Mouse (Mus musculus) liver, adult 2 months (tissue): Measurements from ENCODE around the gene Nr1i3. TPM values are rescaled to one million over a fixed set of nuclear protein-coding genes. Genes with fewer than 3 reads are reported as not detected.
A peak's percentile ranks its signal among the peaks of the same experiment; 100 is the strongest.
"Not testable (repeated sequence)": the region's sequence is repeated elsewhere in the genome, so short reads cannot be mapped to it uniquely, and the experiment has no call there.

Source experiments
- DNase-seq: peaks from one replicate; pipeline ENCODE4 v3.0.0-alpha.2; 2011; ENCODE audit warnings: low read depth, low spot score; ENCODE audit errors: extremely low read depth
- H3K27ac ChIP-seq: fragments of 200-500 bp; replicated peaks from 2 replicates; pipeline ENCODE4 v1.5.1; 2012; ENCODE audit warnings: low read depth, mild to moderate bottlenecking, control low read depth, inconsistent platforms, low read length; ENCODE audit not compliant: insufficient read depth
- H3K27me3 ChIP-seq: fragments of 200-500 bp; 2 replicates; pipeline ENCODE4 v1.6.1; 2012; ENCODE audit warnings: mild to moderate bottlenecking, moderate library complexity, low read length, inconsistent platforms; ENCODE audit not compliant: control insufficient read depth, insufficient read depth
- H3K36me3 ChIP-seq: fragments of 200-500 bp; 2 replicates; pipeline ENCODE4 v1.6.1; 2012; ENCODE audit warnings: low read length, inconsistent platforms; ENCODE audit not compliant: control insufficient read depth, insufficient read depth
- H3K4me1 ChIP-seq: fragments of 200-500 bp; 2 replicates; pipeline ENCODE4 v1.6.1; 2011; ENCODE audit warnings: low read length; ENCODE audit not compliant: control insufficient read depth, insufficient read depth
- H3K4me3 ChIP-seq: fragments of 200-500 bp; 2 replicates; pipeline ENCODE4 v1.5.1; 2011; ENCODE audit warnings: low read depth, mild to moderate bottlenecking, control low read depth, low read length, moderate library complexity; ENCODE audit not compliant: insufficient read depth
- H3K79me2 ChIP-seq: fragments of 200-500 bp; 2 replicates; pipeline ENCODE4 v1.6.1; 2012; ENCODE audit warnings: inconsistent platforms, mild to moderate bottlenecking, low read length, moderate library complexity; ENCODE audit not compliant: control insufficient read depth, insufficient read depth
- H3K9ac ChIP-seq: fragments of 200-500 bp; 2 replicates; pipeline ENCODE4 v1.6.1; 2012; ENCODE audit warnings: low read depth, mild to moderate bottlenecking, control low read depth, inconsistent platforms, low read length
- CTCF ChIP-seq: fragments of 200-500 bp; IDR thresholded peaks from 2 replicates; pipeline ENCODE4 v1.5.1; 2011; ENCODE audit warnings: low read depth, low read length, control low read depth
- POLR2A ChIP-seq: fragments of 200-500 bp; IDR thresholded peaks from 2 replicates; pipeline ENCODE4 v1.6.1; 2011; ENCODE audit warnings: low read length, control low read depth; ENCODE audit not compliant: insufficient read depth; ENCODE audit errors: extremely low read depth
- WGBS: fragments of 180-500 bp; shearing (Covaris S2); methylation state at CpG from one replicate; pipeline ENCODE4 v1.1.7; 2018; 5-methylcytosine and 5-hydroxymethylcytosine counted together
- polyA plus RNA-seq: library from polyadenylated mRNA; depleted of rRNA; stranded (reverse); fragments of >200 nt; gene quantifications from 2 replicates; pipeline ENCODE4 v1.2.3, GENCODE M21; 2012
- total RNA-seq: library from RNA; depleted of rRNA; stranded (reverse); fragments of >200 nt; gene quantifications from 2 replicates; pipeline ENCODE4 v1.2.3, GENCODE M21; 2014

The Nr1i3 gene
- total and polyA plus RNA-seq, 2 experiments: 229 to 264 TPM

- Histone ChIP-seq H3K4me3 (no peak overlapping the region), H3K9ac (no peak overlapping the region; the same call in 1 of the 2 replicates), H3K36me3 (peaks cover 34% of the 10 kb centered on the region), H3K27ac (peak overlapping the region; percentile 27; the same call in 1 of the 2 replicates), H3K79me2 (no peaks in the 10 kb centered on the region), H3K27me3 (no peaks in the 10 kb centered on the region), H3K4me1 (peaks cover 22% of the 10 kb centered on the region)
- no peak for DNase-seq
- WGBS: 95% methylated on average over 4 of the region's 4 CpGs
- TF ChIP-seq POLR2A (no peak), CTCF (no peak)
These were observed 20.8 kb downstream of the Nr1i3 start for GRCm38 (mm10) chr1:171234538-171234937.

- TF ChIP-seq CTCF (no peak), POLR2A (no peak)
- H3K4me1 ChIP-seq: peaks cover 17% of the 10 kb centered on the region
- no peaks in the 10 kb centered on the region for H3K27me3 ChIP-seq
- H3K79me2 ChIP-seq: no peaks in the 10 kb centered on the region; the same call in 1 of the 2 replicates
- 85% methylated on average over 4 of the region's 4 CpGs for WGBS
- H3K4me3 ChIP-seq: no peak overlapping the region
- peaks cover 39% of the 10 kb centered on the region for H3K36me3 ChIP-seq
- H3K27ac ChIP-seq: no peak overlapping the region
- no peak overlapping the region for H3K9ac ChIP-seq
- DNase-seq: no peak
These were observed 22.0 kb downstream of the Nr1i3 start for GRCm38 (mm10) chr1:171235791-171236190.

GRCm38 (mm10) chr1:171237438-171237837 lies 23.7 kb downstream of the Nr1i3 start:
- H3K9ac ChIP-seq: no peak overlapping the region
- no peak for DNase-seq
- TF ChIP-seq POLR2A (no peak), CTCF (no peak)
- H3K4me3 ChIP-seq: no peak overlapping the region
- no peak overlapping the region for H3K27ac ChIP-seq
- H3K79me2 ChIP-seq: no peaks in the 10 kb centered on the region; the same call in 1 of the 2 replicates
- H3K4me1 ChIP-seq: peaks cover 13% of the 10 kb centered on the region
- no peaks in the 10 kb centered on the region for H3K27me3 ChIP-seq
- peaks cover 48% of the 10 kb centered on the region for H3K36me3 ChIP-seq
- 48% methylated on average over 6 of the region's 6 CpGs for WGBS

GRCm38 (mm10) chr1:171238463-171238862 lies 24.7 kb downstream of the Nr1i3 start:
- Histone ChIP-seq H3K9ac (no peak overlapping the region), H3K27ac (no peak overlapping the region), H3K4me3 (no peak overlapping the region), H3K27me3 (no peaks in the 10 kb centered on the region), H3K4me1 (peaks cover 8% of the 10 kb centered on the region; the same call in 1 of the 2 replicates), H3K36me3 (peaks cover 50% of the 10 kb centered on the region), H3K79me2 (no peaks in the 10 kb centered on the region; the same call in 1 of the 2 replicates)
- WGBS: 56% methylated on average over 14 of the region's 14 CpGs
- TF ChIP-seq POLR2A (no peak), CTCF (peak; percentile 94)
- DNase-seq: peak; percentile 54

- WGBS: 56% methylated on average over 15 of the region's 15 CpGs
- Histone ChIP-seq H3K27ac (no peak overlapping the region; the same call in 1 of the 2 replicates), H3K4me3 (no peak overlapping the region), H3K9ac (no peak overlapping the region), H3K36me3 (peaks cover 54% of the 10 kb centered on the region), H3K79me2 (no peaks in the 10 kb centered on the region; the same call in 1 of the 2 replicates), H3K27me3 (no peaks in the 10 kb centered on the region), H3K4me1 (peaks cover 4% of the 10 kb centered on the region; the same call in 1 of the 2 replicates)
- TF ChIP-seq POLR2A (no peak), CTCF (no peak)
- DNase-seq: peak; percentile 65
These were observed 26.4 kb downstream of the Nr1i3 start for GRCm38 (mm10) chr1:171239992-171240744.

- no peak for DNase-seq
- whole genome bisulfite sequencing: 75% methylated on average over 10 of the region's 10 CpGs
- no peak overlapping the region for H3K9ac ChIP-seq
- H3K27ac ChIP-seq: no peak overlapping the region
- peaks cover 47% of the 10 kb centered on the region for H3K36me3 ChIP-seq
- TF ChIP-seq POLR2A: no peak
- no peak for TF ChIP-seq CTCF
- H3K4me3 ChIP-seq: no peak overlapping the region
- no peaks in the 10 kb centered on the region for H3K27me3 ChIP-seq
- peaks cover 4% of the 10 kb centered on the region for H3K4me1 ChIP-seq
- no peaks in the 10 kb centered on the region; the same call in 1 of the 2 replicates for H3K79me2 ChIP-seq
These were observed 27.1 kb downstream of the Nr1i3 start for GRCm38 (mm10) chr1:171240911-171241310.

- whole genome bisulfite sequencing: 65% methylated on average over 12 of the region's 12 CpGs
- not testable (repeated sequence) for H3K27me3 ChIP-seq, H3K4me1 ChIP-seq, H3K9ac ChIP-seq, H3K79me2 ChIP-seq, H3K4me3 ChIP-seq
- peaks cover 38% of the 10 kb centered on the region for H3K36me3 ChIP-seq
- DNase-seq: peak; percentile 49
- peak overlapping the region; percentile 10; the same call in 1 of the 2 replicates for H3K27ac ChIP-seq
These were observed 28.2 kb downstream of the Nr1i3 start for GRCm38 (mm10) chr1:171241952-171242351.
